Mouse (Mus musculus) liver (tissue): ENCODE measurements around the gene Cyp46a1.

Source experiments
- DNase-seq: peaks from one replicate; pipeline ENCODE4 v3.0.0-alpha.2; 2020; ENCODE audit warnings: mixed read lengths

Gene Cyp46a1

GRCm38 (mm10) chr12:108410416-108411208 is 76.4 kb downstream of the Cyp46a1 start:
- DNase-seq: no peak
